Mouse (Mus musculus): ENCODE data around the gene Slc4a1. TPM values are rescaled to one million over a fixed set of nuclear protein-coding genes. Genes with fewer than 3 reads are reported as not detected.

Gene Slc4a1
- polyA plus RNA-seq, 1 experiment, result 0.01 TPM

DNA sequence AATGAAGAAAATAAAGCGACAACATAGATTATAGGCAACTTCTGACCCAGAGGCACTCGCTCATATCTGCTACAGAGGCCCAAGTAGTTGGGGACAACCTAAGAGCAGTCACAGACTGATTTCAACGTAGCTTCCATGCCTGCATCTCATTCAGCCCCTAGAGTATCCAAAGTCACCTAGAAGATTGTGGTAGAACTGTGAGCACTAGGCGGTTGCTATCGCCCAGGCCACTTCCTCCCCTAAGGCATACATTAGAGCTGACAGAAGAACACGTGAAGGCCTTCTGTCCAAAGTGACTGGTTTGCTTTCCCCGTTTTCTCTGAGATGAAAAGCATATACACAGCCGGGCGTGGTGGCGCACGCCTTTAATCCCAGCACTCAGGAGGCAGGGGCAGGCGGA lies 51.7 kb downstream of the Slc4a1 start:
- 81% methylated on average over 12 of the region's 12 CpGs for WGBS
- no peak for DNase-seq (ENCODE audit: low read depth, low spot score)

DNA sequence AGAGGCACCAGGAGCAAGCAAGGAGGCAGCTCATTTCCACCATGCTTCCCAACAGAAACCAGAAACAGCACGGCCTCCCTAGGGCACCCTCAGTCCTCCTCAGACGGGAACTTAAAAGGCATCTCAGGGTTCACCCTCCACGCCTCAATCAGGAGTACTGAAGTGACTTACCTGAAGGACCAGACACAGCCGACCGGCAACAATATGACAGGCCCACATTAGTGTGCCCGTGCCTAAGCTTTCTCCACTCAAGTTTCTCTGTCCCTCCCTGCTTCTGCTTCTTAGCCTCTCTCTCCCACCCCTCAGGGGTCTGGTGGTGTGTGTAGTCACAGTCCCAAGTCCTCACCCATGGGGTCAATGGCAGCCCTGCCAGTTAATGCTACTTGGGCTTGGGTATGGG lies 53.4 kb downstream of the Slc4a1 start:
- 80% methylated on average over 6 of the region's 6 CpGs for WGBS
- DNase-seq (ENCODE audit: low read depth, low spot score), result no peak

DNA sequence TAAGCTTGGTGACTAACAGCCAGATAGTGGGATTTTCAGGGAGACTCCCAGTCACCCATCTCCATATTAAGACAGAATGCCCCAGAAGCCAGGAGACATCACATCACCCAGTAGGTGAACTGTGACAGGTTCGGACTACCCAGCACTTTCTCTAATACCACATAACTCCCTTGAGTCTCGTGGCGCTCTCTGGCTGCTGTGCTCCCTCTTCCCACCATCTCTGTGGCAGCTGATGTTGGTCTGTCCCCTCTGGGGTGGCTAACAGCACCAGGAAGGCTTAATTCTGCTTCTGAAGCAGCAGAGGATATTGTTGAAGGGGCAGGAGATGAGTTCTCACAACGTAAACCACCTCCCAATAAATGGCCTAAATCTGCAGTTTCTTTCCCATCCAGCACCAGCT lies 54.0 kb downstream of the Slc4a1 start:
- 89% methylated on average over 4 of the region's 4 CpGs for WGBS

DNA sequence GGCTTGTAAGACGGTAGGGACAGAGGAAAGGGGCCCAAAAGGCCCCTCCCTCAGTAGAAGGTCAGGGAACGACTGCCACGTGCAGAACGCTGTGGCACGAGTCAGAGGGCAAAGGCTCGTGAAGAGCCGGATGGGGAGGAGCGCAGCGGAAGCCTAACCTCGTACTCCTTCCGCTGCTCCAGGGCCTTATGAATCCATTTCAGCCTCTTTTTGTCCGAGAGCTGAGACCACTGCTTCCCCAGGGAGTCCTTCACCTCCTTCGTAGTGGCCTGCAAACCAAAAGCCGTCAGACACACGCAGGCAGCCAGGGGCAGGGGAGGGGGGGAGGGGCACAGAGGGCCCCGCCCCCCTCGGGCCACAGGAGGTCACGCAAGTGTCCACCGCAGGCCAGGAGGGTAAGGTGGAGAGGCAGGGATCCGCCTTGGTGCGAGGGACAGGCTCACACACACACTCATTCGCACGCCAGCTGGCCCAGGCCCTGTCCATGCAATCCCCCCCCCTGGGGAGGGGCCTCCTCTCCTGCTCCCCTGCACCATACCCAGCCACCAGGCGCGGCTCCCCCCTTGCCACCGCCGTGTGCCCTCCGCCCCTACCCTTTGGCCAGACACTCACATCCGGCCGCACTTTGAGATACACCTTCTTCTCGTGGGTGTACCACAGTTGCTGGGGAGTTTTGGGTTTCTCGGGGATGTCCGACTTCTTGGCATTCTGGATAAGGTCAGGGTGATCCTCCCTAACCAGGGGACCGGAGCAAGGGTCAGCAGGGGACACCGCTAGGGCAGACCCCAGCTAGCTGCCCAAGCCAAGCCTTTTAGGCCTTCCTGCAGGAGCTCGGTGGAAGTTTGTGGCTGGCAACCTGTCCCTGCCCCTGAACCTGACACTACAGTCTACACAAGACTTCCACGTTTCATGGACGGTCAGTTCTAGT lies 55.0 kb downstream of the Slc4a1 start:
- 55% methylated on average over 38 of the region's 38 CpGs for WGBS
- no peak for DNase-seq (ENCODE audit: low read depth, low spot score)

More for the DNA sequence above, 54.0 kb downstream of the Slc4a1 start:
- DNase-seq (ENCODE audit: low read depth, low spot score), result no peak

DNA sequence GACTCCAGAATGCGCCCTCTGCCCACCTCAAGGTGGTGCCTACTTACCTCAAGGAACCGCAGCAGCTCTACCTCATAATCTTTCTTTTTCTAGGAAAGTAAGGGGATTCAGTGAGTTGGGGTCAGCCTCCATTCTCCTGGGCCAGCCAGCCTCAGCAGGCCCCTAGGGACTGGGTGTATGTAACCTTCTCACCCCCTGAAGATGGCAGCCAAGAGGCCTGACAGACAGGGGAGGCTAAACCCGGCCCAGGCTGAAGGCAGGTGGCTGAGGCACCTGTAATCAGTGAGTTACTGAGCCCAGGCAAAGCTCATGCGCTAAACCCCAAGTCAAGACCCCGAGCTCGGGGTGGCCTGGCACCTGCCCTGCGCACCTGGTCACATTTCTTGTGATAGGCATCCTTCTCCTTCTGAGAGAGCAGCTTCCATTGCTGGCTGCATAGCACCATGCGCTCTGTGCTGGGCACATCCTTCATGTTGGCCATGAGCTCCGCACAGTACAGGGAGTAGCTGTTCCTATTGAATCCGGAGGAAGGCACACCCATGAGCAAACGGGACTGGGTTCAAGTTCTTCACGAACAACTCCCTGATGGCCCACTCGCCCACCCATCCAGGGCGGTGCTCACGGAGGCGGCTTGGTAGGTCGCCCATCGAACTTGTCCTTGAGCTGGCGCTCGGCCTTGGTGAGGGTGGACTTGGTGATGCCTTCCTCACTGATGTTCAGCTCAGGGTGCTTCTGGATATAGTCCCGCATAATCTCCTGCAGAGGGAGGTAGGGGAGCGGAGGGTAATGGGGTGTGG lies 56.0 kb downstream of the Slc4a1 start:
- 64% methylated on average over 22 of the region's 22 CpGs for WGBS
- DNase-seq (ENCODE audit: low read depth, low spot score), result no peak

DNA sequence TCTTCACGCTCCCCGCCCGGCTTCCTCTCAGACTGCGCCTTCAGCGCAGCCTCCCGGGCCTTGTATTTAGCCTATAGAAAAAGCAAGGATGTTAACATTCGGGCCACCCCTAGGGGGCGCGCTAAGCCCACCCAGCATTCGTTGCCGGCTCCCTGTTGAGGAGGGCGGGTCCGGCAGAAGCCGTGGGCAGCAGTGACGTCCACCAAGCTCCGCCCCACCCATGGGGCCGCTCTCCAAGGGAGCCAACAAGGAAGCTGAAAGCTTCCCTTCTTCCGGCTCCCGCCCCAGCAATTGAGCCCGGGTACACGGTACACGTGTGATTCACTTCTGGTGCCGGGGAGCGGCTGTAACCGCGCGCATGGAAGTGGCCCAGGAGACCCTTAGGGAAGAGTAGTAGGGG lies 57.0 kb downstream of the Slc4a1 start:
- under 1% methylated on average over 27 of the region's 27 CpGs for WGBS
- DNase-seq (ENCODE audit: low read depth, low spot score), result no peak

GRCm38 (mm10) chr11:102308104-102308503 lies 57.9 kb downstream of the Slc4a1 start:
- 85% methylated on average over 9 of the region's 9 CpGs for WGBS
- DNase-seq (ENCODE audit: low read depth, low spot score), result no peak

GRCm38 (mm10) chr11:102305359-102305758 lies 60.6 kb downstream of the Slc4a1 start:
- WGBS, result 62% methylated on average over 3 of the region's 3 CpGs
- no peak for DNase-seq (ENCODE audit: low read depth, low spot score)

GRCm38 (mm10) chr11:102304141-102304540 lies 61.9 kb downstream of the Slc4a1 start:
- no peak for DNase-seq (ENCODE audit: low read depth, low spot score)
- WGBS, result 43% methylated on average over 2 of the region's 2 CpGs

- no peak for DNase-seq (ENCODE audit: low read depth, low spot score)
- 12% methylated on average over 1 of the region's 1 CpGs for WGBS
These were observed 66.2 kb downstream of the Slc4a1 start for GRCm38 (mm10) chr11:102299839-102300238.

Other genes starting within 250 kb of the Slc4a1 start
- gene Nags, start 220.7 kb downstream of the Slc4a1 start, polyA plus RNA-seq (2012; rRNA removed), result 48.7 and 73.1 TPM in 2 replicates
- 15.9 and 16.7 TPM in 2 replicates for gene Tmem101, start 209.8 kb downstream of the Slc4a1 start, polyA plus RNA-seq (2012; rRNA removed)
- 33.9 and 45.9 TPM in 2 replicates for gene Lsm12, start 180.9 kb downstream of the Slc4a1 start, polyA plus RNA-seq (2012; rRNA removed)
- 72.0 and 72.6 TPM in 2 replicates for gene G6pc3, start 176.6 kb downstream of the Slc4a1 start, polyA plus RNA-seq (2012; rRNA removed)
- 30.3 TPM in 2 replicates for gene Hdac5, start 136.0 kb downstream of the Slc4a1 start, polyA plus RNA-seq (2012; rRNA removed)
- gene BC030867, start 117.3 kb downstream of the Slc4a1 start, polyA plus RNA-seq (2012; rRNA removed), result 7.2 and 9.3 TPM in 2 replicates
- 0.47 and 0.55 TPM in 2 replicates for gene Asb16, start 97.5 kb downstream of the Slc4a1 start, polyA plus RNA-seq (2012; rRNA removed)
- 54.5 and 65.4 TPM in 2 replicates for gene Tmub2, start 81.3 kb downstream of the Slc4a1 start, polyA plus RNA-seq (2012; rRNA removed)
- gene Atxn7l3, start 69.6 kb downstream of the Slc4a1 start, polyA plus RNA-seq (2012; rRNA removed), result 32.7 and 33.6 TPM in 2 replicates
- gene Ubtf, start 46.5 kb downstream of the Slc4a1 start, polyA plus RNA-seq (2012; rRNA removed), result 22.0 and 22.5 TPM in 2 replicates
- gene Rundc3a, start 27.2 kb upstream of the Slc4a1 start, polyA plus RNA-seq (2012; rRNA removed), result 4.3 and 4.6 TPM in 2 replicates
- 332 and 343 TPM in 2 replicates for gene Slc25a39, start 41.7 kb upstream of the Slc4a1 start, polyA plus RNA-seq (2012; rRNA removed)
- gene Grn, start 64.1 kb upstream of the Slc4a1 start, polyA plus RNA-seq (2012; rRNA removed), result 110 and 122 TPM in 2 replicates
- gene Fam171a2, start 81.5 kb upstream of the Slc4a1 start, polyA plus RNA-seq (2012; rRNA removed), result 2.1 and 3.9 TPM in 2 replicates
- 1.9 and 3.4 TPM in 2 replicates for gene Itga2b, start 103.9 kb upstream of the Slc4a1 start, polyA plus RNA-seq (2012; rRNA removed)
- gene Gpatch8, start 190.2 kb upstream of the Slc4a1 start, polyA plus RNA-seq (2012; rRNA removed), result 9.0 and 15.9 TPM in 2 replicates
- gene Gm11627, start 213.3 kb upstream of the Slc4a1 start, polyA plus RNA-seq (2012; rRNA removed), result 2.0 and 2.7 TPM in 2 replicates
- 9.5 and 10.2 TPM in 2 replicates for gene Fzd2, start 238.2 kb upstream of the Slc4a1 start, polyA plus RNA-seq (2012; rRNA removed)

All from large intestine, adult 2 months (tissue).